ENCODE assay signal across 12 mouse cellular contexts in the genomic region with DNA sequence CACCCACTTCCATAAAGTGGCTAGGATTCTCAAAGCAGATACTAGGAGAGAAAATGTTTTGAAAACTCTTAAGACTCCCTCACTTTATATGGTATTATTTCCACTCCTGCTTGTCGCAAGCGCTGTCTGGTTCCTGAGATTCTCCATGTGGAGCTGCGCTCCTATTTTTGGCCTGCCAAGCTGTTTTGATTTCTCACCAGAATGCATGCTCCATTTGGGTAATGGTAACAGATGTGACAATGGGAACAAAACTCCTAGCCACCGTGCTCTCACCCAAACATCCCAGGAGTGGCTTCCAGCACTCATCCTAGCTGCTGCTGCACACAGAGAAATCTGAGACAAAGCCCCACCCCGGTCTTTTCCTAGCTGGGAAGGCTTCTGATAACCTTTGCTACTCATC.
DNase-seq lines count a peak whose midpoint lies in the region.
"Had no signal": no experiment of that assay in that cellular context is flagged by ENCODE, and none has a peak within 500 bp of the region (broad histone marks: within the 10 kb centered on the region; RNA-seq: fewer than 3 reads in every experiment).

No protein-coding gene starts in this region.

- DNase-seq in ovary, postnatal 14 days (ENCODE audit: low spot score) = peak; percentile 1
- no peak for DNase-seq in ovary, postnatal 36 days (ENCODE audit: low spot score)
- peak; percentile 82 for DNase-seq in layer of hippocampus, adult 9-11 months
- DNase-seq in left cerebral cortex, postnatal 25 days (ENCODE audit: low spot score in 2 of 2) = peak; percentile 66 to 90
- no peak for DNase-seq in spleen, postnatal 36 days (ENCODE audit: low spot score in 2 of 2)
- DNase-seq in cerebellum, adult 9-11 months = no peak
- DNase-seq in adrenal gland, adult (ENCODE audit: inconsistent age in 2 of 2, low spot score in 1 of 2) = no peak
- DNase-seq in cerebellum, postnatal 14 days = no peak
- DNase-seq: cerebellum, postnatal 36 days; heart, adult 18-20 months; kidney, postnatal 14 days; thymus, postnatal 36 days had no signal

- intact Hi-C loops in left cerebral cortex, postnatal 25 days (cut with DNase I) = no loop called here

Comparison
In these comparisons a context has a peak if more than half of its experiments do, and no peak if none do; other contexts are left out.
1. DNase-seq: peak in ovary, postnatal 14 days (single experiment), layer of hippocampus, adult 9-11 months (single experiment) and left cerebral cortex, postnatal 25 days (2 of 2); none in ovary, postnatal 36 days (single experiment), spleen, postnatal 36 days (0 of 2), cerebellum, adult 9-11 months (single experiment), adrenal gland, adult (0 of 2) and cerebellum, postnatal 14 days (0 of 2).